Mouse (Mus musculus) testis, adult 2 months (tissue): ENCODE measurements around the gene Zfp503. TPM values are rescaled to one million over a fixed set of nuclear protein-coding genes. Genes with fewer than 3 reads are reported as not detected.
A peak's percentile ranks its signal among the peaks of the same experiment; 100 is the strongest.

Experiments used
- H3K27ac ChIP-seq: fragments of 200-500 bp; 2 replicates; pipeline ENCODE4 v1.5.1; 2012; ENCODE audit warnings: low read depth, low read length; ENCODE audit not compliant: control insufficient read depth, insufficient read depth
- H3K27me3 ChIP-seq: fragments of 200-500 bp; 2 replicates; pipeline ENCODE4 v1.6.1; 2012; ENCODE audit warnings: mild to moderate bottlenecking, low read length, moderate library complexity; ENCODE audit not compliant: control insufficient read depth, insufficient read depth
- H3K36me3 ChIP-seq: fragments of 200-500 bp; 2 replicates; pipeline ENCODE4 v1.6.1; 2012; ENCODE audit warnings: mild to moderate bottlenecking, low read length; ENCODE audit not compliant: control insufficient read depth, insufficient read depth
- H3K4me1 ChIP-seq: fragments of 200-500 bp; 2 replicates; pipeline ENCODE4 v1.6.1; 2012; ENCODE audit warnings: low read length; ENCODE audit not compliant: control insufficient read depth, insufficient read depth
- H3K4me3 ChIP-seq: fragments of 200-500 bp; 2 replicates; pipeline ENCODE4 v1.5.1; 2012; ENCODE audit warnings: low read depth, mild to moderate bottlenecking, low read length, moderate library complexity, mixed read lengths; ENCODE audit not compliant: control insufficient read depth
- CTCF ChIP-seq: fragments of 200-500 bp; IDR thresholded peaks from 2 replicates; pipeline ENCODE4 v1.5.1; 2012; ENCODE audit warnings: low read depth, mild to moderate bottlenecking, inconsistent platforms, low read length, moderate library complexity; ENCODE audit not compliant: control insufficient read depth, insufficient read depth, insufficient replicate concordance
- POLR2A ChIP-seq: fragments of 200-500 bp; IDR thresholded peaks from 2 replicates; pipeline ENCODE4 v1.6.1; 2012; ENCODE audit warnings: low read depth, mild to moderate bottlenecking, inconsistent platforms, low read length, moderate library complexity; ENCODE audit not compliant: control insufficient read depth
- polyA plus RNA-seq: library from polyadenylated mRNA; depleted of rRNA; stranded (reverse); fragments of >200 nt; gene quantifications from 2 replicates; pipeline ENCODE4 v1.2.3, GENCODE M21; 2012

The Zfp503 gene
- polyA plus RNA-seq, 1 experiment, result 0.43 TPM

DNA sequence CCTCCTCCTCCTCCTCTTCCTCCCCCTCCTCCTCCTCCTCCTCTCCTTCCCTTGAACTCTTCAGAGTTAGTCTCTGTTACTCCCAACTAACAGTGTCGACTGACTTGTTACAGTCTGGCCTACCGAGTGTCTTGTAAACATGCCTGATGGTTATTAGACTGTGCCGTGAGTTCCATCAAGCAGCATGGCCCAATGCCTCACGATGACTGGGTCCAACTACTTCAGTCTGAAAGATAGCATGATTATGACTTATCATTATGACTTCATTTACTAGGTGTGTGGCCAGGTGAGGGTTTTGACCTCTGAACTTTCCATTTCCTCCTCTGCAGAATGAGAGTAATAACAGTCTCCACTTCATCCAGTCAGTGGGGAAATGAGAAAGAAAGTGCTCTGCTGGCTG lies 14.2 kb upstream of the Zfp503 start:
- H3K4me1 ChIP-seq, result no peaks in the 10 kb centered on the region
- no peak overlapping the region for H3K4me3 ChIP-seq

DNA sequence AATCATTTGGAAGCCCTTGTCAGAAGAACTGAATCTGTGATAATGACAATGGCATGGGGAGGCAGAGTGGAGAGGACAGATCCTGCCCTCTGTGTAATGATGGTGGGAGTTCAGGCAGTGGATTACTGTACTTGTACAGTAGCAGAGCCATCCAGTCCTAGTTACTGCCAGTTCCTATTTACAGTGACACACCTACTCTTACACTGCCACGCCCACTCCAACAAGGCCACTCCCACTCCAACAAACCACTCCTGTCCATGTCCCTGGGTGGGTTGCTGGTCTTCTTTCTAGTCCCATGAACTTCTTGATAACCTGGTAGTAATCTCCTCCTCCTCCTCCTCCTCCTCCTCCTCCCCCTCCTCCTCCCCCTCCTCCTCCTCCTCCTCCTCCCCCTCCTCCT lies 13.8 kb upstream of the Zfp503 start:
- no peaks in the 10 kb centered on the region for H3K27me3 ChIP-seq
- TF ChIP-seq POLR2A (no peak), CTCF (no peak)
- H3K4me1 ChIP-seq, result no peaks in the 10 kb centered on the region
- H3K36me3 ChIP-seq, result no peaks in the 10 kb centered on the region
- no peak overlapping the region for H3K27ac ChIP-seq
- H3K4me3 ChIP-seq, result no peak overlapping the region

More for the DNA sequence above, 14.2 kb upstream of the Zfp503 start:
- no peaks in the 10 kb centered on the region for H3K36me3 ChIP-seq
- TF ChIP-seq POLR2A, result no peak
- no peak for TF ChIP-seq CTCF
- H3K27ac ChIP-seq, result no peak overlapping the region
- no peaks in the 10 kb centered on the region for H3K27me3 ChIP-seq

DNA sequence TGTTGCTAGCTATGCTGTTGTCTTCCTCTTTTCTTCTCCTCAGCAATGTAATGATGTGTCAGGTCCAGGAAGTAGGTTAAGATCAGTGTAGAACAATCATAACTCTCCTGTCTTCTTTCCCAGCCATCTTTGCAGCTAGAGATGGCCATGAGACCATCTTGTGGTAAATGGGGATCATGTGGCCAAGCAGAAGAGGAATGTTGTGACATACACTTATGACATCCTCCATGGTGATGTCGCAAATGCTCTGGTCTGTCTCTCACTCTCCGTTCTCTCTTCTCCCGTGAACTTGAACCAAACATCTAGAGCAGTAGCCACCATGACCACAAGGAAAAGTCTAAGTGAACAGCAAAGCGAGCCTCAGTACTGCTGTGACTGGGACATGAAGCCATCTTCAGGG lies 10.2 kb upstream of the Zfp503 start:
- Histone ChIP-seq H3K36me3 (no peaks in the 10 kb centered on the region), H3K27ac (no peak overlapping the region), H3K4me1 (peaks cover 8% of the 10 kb centered on the region), H3K4me3 (no peak overlapping the region), H3K27me3 (no peaks in the 10 kb centered on the region; the same call in 1 of the 2 replicates)
- TF ChIP-seq CTCF, result no peak
- no peak for TF ChIP-seq POLR2A

DNA sequence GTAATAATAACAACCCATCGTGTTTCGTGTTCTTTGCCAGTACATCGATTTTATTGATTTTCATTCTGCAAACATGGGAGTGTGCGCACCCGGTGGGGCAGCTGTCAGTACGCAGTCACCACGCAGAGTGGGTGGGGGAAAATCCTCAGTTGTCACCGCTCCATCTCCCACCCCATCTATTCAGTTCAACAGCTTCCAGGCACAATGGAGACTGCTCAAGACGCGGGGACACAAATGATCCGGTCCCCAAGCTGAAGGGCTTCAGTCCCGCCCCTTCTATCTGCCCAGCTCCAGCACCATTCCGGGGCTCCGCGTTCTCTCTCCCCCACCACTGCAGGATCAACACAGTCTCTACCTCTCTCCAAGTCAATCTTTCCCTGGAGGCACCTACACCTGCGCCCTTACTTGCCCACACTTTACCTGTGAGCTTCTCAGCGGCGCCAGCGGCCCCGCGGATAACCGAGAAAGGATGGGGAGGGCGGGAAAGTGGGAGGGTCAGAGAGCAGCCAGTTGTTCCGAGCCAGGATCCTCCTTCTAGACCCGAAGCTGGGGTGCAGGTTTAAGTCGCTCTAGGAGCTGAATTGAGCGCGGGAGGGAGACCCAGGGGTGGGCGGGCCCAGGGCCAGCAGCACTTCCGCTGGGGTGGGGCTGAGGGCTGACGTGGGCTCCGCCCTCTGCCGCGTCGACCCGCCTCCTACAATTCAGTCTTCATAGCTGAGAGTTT lies 5.8 kb upstream of the Zfp503 start:
- Histone ChIP-seq H3K4me1 (peaks cover 13% of the 10 kb centered on the region), H3K27ac (no peak overlapping the region), H3K36me3 (no peaks in the 10 kb centered on the region), H3K4me3 (peak overlapping the region; percentile 68), H3K27me3 (peaks cover 5% of the 10 kb centered on the region)
- TF ChIP-seq POLR2A (no peak), CTCF (no peak)

DNA sequence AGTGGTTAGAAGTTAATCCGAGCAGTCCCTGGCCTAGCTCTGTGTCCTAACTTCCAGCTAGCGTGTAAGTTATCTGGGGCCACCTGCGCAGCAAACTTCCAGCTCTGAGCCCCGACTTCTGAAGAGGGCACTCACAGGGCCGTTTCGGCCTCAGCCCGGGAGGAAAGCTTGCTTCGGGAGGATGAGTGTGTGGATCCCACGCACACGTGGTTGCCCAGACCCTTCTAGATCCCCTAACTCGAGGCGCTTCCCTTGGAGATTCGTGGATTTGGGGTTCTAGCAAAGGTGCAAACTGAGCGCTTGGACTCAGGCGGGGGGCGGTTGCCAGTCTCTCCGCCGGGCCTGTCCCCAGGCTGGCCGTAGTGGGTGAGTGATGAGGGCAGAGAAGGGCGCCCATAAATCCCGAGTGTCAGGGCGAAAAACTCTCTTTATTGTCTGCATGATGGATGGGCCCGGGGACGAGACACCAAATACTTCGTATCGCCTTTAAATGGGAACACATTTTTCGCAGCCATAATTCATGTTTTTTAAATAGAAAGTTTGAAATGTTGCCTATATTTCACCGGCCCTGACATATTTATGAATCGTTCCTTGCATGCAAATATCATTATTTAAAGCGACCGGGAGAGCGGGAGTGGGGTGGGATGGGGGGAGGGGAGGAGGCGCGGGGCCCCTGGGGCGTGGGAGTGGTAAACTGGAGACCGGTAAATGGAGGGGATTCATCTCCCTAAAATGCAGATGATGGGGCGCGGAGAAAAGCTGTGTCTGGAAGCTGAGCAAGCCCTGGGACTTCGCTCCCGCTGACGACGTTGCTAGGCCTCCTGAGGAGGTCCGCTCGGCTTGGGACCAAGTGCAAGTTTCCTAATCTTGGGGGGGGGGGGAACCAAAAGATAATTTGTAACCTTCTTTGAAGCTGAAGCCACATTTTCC lies 4.9 kb upstream of the Zfp503 start:
- peaks cover 13% of the 10 kb centered on the region for H3K4me1 ChIP-seq
- no peak overlapping the region for H3K4me3 ChIP-seq
- TF ChIP-seq CTCF (no peak), POLR2A (no peak)
- peaks cover 5% of the 10 kb centered on the region for H3K27me3 ChIP-seq
- peak overlapping the region; percentile 28; the same call in 1 of the 2 replicates for H3K27ac ChIP-seq
- no peaks in the 10 kb centered on the region for H3K36me3 ChIP-seq

DNA sequence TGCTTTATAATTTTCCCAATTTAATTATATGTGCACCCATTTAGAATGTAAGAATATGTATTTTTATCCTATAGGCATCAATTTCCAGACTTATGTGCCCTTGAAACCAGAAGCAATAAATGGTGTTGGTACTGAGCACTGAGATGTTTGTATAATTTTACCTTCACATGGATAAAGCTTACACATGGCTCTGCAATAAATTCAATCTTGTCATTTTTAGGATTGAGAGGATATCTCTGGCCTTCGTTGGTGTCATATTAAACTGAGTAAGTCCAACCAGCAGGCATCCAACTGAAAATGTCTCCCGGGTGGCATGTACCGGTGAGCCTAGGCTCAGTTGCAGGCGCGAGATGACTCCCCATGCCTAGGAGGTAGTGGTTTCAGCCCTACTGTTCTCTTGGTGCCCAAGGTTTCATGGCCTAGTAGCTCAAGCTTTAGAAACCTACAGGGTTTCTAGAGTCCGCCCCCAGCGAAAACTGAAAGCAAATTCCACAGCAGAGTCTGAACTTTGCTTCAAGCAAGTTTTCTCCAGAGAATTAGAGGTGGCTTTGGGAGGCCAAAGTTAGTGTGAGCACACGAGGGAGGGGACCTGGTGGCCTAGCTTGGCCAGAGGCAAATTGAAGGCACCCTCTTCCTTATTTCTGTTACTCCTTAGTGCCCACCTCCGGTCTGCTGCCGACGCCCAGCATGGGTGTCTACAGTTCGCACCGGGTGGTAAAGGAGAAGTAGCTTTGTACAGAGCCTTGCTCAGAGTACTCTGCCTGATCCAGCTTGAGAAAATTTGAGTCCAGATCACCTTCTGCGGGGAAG lies 4.1 kb upstream of the Zfp503 start:
- Histone ChIP-seq H3K4me1 (peaks cover 16% of the 10 kb centered on the region), H3K36me3 (no peaks in the 10 kb centered on the region), H3K27me3 (peaks cover 5% of the 10 kb centered on the region), H3K4me3 (no peak overlapping the region), H3K27ac (peak overlapping the region; percentile 28; the same call in 1 of the 2 replicates)
- TF ChIP-seq CTCF (no peak), POLR2A (no peak)

DNA sequence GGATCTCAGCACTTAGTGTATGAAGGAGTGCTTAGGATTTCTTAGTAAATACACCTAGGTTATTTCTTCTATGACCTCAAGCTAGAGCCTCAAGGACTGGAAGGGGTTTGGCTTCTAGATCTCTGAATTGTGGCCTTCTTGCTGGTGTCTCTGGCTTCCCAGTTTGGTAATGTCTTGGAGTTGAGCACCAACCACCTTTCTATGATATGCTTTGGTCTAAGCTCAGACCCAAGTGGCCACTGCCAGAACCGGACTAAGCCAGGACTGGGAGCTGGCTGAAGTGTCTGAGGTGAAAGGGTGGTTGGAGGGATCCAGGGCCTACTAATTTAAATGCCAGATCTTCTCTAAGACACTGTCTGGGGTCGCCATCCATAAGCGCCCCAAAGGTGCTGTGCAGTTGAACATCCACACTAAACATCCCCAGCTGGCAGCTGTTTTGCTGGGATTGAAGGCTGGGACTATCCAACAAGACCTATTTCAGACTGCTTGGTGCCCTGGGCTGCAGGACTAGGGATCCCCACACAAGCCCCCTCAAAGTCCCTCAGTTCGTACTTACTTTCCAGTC lies 3.0 kb upstream of the Zfp503 start:
- Histone ChIP-seq H3K4me3 (no peak overlapping the region), H3K36me3 (no peaks in the 10 kb centered on the region), H3K27me3 (peaks cover 5% of the 10 kb centered on the region), H3K4me1 (peaks cover 21% of the 10 kb centered on the region), H3K27ac (no peak overlapping the region)
- TF ChIP-seq POLR2A, result no peak
- no peak for TF ChIP-seq CTCF
